Mouse (Mus musculus) liver, embryonic 14.5 days (tissue): Measurements from ENCODE around the gene Sgcg.

Source experiments
- CTCF ChIP-seq: IDR thresholded peaks from 2 replicates; pipeline ENCODE4 v1.5.1; 2016; ENCODE audit warnings: antibody characterized with exemption, low read depth, control low read depth
- EP300 ChIP-seq: IDR thresholded peaks from 2 replicates; pipeline ENCODE4 v1.6.1; 2016; ENCODE audit warnings: antibody characterized with exemption, low read depth

GRCm38 (mm10) chr14:61301323-61301722, 43.0 kb upstream of the Sgcg start:
- no peak for TF ChIP-seq CTCF
- no peak for TF ChIP-seq EP300
